Mouse (Mus musculus) neutrophil, adult 59 days (primary cell): ENCODE measurements around the gene Gins1. TPM values are rescaled to one million over a fixed set of nuclear protein-coding genes. Genes with fewer than 3 reads are reported as not detected.

ENCODE experiments used
- total RNA-seq, 2 experiments: library from RNA; stranded (reverse); gene quantifications; 1 replicate in 1 of 2; 2 replicates in 1 of 2; pipeline ENCODE4 v1.2.4; 2023

Gins1 gene
- 10 to 100 TPM; 13.2 to 18.0 TPM for total RNA-seq

DNA sequence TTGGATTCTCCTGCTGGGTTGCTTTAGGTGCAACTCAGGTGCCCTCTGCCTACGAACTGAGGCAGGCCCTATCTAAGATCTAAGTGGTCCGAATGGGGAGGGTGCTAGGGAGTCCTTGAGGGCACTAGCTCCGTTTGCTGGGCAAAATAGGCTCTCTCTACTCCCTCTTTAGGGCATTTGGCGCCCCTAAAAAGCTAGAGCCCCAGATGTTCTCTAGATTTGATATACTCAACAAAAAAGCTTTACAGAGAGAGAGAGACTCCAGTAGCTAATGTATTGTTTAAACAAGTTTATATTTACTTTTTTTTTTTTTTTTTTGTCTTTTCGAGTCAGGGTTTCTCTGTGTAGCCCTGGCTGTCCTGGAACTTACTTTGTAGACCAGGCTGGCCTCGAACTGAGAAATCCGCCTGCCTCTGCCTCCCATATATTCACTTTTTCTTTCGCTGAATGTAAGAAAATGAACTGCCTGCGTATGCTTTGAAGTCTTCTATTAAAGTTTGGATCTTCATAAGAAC, at the start of gene Gins1:
TSS of gene Gins1 (plus strand) at position 465 of the 515 bp plus-strand sequence.

DNA sequence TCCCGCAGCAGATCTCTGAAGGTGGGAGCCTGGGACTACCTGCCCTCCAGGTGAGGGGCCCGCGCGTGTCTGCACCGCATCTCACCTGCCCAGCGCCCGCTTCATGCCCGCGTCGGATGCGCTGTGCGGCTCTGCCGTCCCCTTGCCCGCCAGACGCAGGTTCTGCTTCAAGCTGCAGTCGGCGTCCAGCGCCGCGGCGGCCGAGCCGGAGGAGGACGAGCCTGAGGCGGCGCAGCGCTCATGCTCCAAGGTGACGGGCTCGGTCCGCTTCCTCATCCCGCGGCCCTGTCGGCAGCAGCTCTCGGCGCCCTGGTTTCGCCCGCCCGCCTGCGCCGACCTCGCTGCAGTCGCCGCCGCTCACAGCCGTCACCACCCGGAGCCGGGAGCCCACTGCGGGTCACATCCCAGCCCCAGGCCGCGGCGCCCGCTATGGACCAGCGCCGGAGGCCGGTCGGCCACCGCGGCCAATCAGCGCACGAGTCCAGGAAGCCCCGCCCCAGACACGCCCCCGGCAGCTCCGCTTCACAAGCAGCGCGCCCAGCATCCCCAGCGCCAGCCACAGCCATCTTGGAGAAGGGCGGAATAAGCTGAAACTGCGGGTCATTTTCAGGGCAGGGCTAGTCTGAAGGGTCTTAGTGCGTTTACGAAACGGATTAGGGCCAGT, 796 bp upstream of the Gins1 start, which contains the start of gene Abhd12:
TSS of gene Abhd12 (minus strand) at position 470 of the 664 bp plus-strand sequence.

Other genes with a start within 250 kb of the Gins1 start
- 10 to 100 TPM in 1 of 2 experiments, 1 to 10 TPM in 1; 5.5 to 10.1 TPM for gene Acss1, start 236.9 kb upstream of the Gins1 start, total RNA-seq
- gene Vsx1, start 216.0 kb upstream of the Gins1 start, total RNA-seq, result not detected
- gene Entpd6, start 156.4 kb upstream of the Gins1 start, total RNA-seq, result 1 to 10 TPM; 6.0 to 6.2 TPM
- 10 to 100 TPM; 12.9 to 21.7 TPM for gene Pygb, start 118.7 kb upstream of the Gins1 start, total RNA-seq
- 10 to 100 TPM; 28.8 to 33.4 TPM for gene Abhd12, start 659 bp upstream of the Gins1 start, total RNA-seq
- gene Ninl, start 134.0 kb downstream of the Gins1 start, total RNA-seq, result 1 to 10 TPM; 1.2 to 1.8 TPM
- 1 to 10 TPM; 5.5 to 8.3 TPM for gene Nanp, start 134.0 kb downstream of the Gins1 start, total RNA-seq
- gene Gm14151, start 186.9 kb downstream of the Gins1 start, total RNA-seq, result not detected
- gene Gm14147, start 192.8 kb downstream of the Gins1 start, total RNA-seq, result not detected